Mouse (Mus musculus) frontal cortex, postnatal 14 days (tissue): Measurements from ENCODE around the gene Atp5g3.
"Not testable (repeated sequence)": the region's sequence is repeated elsewhere in the genome, so short reads cannot be mapped to it uniquely, and the experiment has no call there.

Experiments used
- DNase-seq, 2 experiments: peaks; one replicate each; pipeline ENCODE4 v3.0.0; 2022; ENCODE audit warnings: low spot score in 2 of 2

Atp5g3 gene

DNA sequence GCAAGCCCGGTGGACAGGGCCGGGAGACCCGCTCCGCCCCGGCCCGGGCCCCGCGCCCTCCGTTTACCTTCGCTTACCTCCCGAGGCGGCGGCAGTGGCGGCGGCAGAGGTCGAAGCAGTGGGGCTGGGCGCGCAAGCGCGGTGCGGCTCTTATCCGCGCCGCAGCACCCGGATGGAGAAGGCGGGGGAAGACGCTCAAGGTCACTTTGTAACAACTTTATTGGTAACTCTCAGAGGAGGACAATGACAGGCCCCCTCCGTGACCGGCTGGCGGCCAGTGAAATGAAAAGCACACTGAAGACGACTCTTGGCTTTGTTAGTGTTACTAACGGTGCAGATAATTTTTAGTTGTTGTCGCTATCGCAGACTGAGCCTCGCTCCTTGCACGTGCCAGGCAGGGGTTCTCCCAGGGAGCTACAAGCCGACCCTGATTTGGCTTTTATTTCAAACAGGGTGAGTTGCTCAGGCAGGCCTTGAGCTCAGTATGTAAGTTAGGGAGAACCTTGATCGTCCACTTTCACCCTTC, at the start of gene Atp5g3:
Gene Atp5g3 (minus strand): TSS at position 152 of the 526 bp plus-strand sequence.
- peak; percentile 82 to 85 for DNase-seq

DNA sequence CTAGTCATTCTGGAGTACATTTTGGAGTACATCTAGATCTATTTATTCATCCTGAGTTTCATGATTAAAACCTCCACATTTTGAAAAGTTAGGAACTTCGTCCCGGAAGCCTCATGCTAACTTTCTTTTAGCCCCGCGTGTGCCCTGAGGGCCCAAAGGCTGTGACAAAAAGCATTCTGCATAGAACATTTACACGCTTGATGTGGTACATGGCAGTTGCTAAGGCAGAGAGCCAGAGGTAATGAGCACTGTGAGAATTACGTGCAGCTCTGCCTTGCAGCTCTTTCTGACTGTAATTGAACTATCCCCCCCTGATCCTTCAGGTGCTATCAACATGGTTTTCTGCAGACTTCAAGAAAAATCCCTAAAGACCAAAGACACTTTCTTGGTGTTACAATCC, 47.2 kb upstream of the Atp5g3 start:
- DNase-seq = no peak

DNA sequence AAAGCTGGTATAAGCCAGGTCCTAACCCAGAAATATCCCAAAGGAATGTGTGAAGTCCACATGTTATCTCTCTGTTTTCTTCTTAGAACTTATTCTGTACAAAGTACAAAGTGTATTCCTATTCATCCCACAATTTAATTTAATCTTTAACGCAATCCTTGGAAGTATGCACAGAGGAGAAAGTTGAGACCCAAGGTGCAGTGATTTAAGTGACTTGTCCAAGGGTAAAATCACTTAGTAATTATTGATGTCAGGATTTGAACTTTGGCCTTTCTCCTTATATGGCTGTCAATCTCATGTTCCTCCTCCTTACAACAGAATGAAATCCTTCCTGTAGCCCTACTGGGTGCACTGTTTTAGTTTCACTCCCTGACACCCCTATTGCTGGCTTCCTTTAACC, 42.5 kb upstream of the Atp5g3 start:
- no peak for DNase-seq

DNA sequence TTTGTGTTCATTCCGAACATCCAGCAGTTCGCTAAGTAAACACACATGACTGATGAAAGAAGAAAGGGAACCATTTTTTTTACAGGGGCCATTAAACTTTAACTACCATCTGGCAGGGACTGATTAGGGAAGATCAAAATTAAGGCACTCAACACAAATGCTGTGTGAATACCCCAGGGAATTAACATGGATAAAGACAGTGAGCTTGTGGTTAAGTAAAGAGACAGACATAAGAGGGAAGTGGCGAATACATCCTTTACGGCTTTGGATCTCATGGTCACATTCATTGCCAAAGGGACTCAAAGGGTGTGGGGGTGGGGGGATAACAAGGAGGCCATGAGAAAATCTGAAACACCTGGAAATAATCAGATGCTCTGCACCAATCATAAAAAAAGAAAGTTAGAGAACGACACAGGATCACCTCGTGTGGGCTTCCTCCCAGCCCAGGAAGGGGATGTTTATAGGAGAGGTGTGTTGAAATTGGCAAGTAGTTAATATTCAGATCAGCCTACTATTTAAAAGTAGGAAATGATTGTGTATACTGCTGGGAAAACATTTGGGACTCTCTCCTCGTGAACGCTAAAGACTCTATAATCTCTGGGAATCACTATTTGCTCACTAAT, 41.6 kb upstream of the Atp5g3 start:
- no peak for DNase-seq

DNA sequence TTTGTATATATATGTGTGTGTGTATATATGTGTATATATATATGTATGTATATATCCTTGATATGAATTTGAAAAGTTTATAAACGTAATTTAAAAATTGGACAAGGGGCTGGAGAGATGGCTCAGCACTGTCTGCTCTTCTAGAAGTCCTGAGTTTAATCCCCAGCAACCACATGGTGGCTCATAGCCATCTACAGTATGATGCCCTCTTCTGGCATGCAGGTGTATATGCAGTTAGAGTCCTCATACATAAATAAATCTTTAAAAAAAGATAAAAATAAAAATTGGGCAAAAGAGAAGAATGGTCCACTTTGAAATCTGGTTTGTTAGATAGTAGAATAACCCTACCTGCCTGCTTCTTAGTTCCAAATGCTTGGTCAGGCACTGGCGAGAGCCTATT, 36.2 kb upstream of the Atp5g3 start:
- DNase-seq = no peak

DNA sequence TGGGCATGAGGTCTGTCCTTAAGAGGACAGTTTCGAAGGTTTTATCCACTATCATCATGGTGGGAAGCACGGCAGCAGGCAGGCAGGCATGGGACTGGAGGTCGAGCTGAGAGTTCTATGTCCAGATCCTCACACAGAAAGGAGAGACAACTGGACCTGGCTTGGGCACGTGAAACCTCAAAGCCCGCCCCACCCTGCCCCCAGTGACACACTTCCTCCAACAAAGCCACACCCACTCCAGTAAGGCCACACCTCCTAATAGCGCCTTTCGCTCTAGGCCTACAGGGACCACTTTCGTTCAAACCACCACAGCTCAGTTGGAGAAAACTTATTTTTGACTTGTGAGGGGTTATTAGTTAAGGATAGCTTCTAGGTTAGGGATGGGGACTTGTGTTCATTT, 32.6 kb upstream of the Atp5g3 start:
- no peak for DNase-seq

DNA sequence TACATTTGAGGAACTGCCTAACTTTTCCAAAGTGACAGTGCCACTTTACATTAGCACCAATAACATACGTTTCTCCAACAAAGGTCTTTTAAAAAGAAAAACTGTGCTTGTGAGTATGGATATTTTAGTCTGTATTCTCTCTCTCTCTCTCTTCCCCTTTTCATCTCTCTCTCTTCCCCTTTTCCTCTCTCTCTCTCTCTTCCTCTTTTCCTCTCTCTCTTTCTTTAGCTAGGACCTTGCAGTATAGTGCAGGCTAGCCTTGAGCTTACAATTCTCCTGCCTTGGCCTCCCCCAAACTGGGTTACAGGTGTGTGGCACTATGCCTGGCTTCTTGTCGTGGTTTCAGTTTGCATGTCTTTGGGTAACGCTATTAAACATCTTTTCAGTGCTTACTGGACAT, 31.7 kb upstream of the Atp5g3 start:
- DNase-seq = no peak

DNA sequence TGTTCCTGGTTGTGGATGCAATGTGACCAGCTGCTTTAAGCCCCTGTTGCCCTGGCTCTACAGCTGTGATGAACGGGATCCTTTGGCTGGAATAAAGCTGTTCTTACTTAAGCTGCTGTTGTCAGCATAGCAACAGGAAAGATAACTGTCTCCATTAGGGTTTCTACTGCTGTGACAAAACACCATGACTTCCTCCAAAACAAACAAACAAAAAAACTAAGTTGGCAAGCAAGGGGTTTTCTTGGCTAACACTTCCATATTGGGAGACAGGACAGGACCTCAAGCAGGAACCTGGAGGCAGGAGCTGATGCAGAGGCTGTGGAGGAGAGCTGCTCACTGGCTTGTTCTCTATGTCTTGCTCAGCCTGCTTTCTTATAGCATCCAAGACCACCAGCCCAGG, 30.2 kb upstream of the Atp5g3 start:
- DNase-seq = no peak

DNA sequence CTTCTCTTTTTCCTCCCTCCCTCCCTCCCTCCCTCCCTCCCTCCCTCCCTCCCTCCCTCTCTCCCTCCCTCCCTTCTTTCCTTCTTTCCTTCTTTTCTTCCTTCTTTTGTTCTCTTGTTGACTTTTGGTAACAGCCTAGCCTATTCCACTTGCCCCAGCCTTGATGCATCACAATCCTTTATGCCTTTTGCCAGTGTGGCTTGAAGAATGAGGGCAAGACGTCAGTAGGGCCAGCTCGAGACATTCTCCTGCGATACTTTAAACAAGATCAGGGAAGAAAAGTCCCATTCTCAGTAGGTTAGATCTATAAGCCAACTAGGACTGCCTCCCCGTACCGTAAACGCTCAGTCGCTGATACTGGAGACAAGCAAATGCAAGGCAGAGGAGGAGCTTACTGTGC, 29.3 kb upstream of the Atp5g3 start:
- no peak for DNase-seq

DNA sequence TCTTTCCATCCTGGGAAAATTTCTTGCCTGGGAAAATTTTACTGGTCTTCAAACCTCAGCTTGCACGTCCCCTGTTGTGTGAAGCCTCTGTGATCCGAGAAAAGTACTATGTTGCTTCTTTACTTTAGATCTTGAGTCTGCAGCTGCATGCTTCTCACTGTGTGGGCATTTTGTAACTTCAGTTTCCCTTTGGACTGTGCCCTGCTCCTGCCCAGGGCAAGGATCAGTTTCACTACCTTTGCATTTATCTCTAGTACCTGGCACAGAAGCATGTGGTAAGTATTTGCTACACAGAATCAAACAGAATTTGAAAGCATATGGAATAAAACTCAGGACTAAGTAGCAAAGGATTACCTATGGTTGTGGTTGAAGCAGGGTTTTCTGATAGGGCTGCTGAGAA, 27.8 kb upstream of the Atp5g3 start:
- DNase-seq = no peak

DNA sequence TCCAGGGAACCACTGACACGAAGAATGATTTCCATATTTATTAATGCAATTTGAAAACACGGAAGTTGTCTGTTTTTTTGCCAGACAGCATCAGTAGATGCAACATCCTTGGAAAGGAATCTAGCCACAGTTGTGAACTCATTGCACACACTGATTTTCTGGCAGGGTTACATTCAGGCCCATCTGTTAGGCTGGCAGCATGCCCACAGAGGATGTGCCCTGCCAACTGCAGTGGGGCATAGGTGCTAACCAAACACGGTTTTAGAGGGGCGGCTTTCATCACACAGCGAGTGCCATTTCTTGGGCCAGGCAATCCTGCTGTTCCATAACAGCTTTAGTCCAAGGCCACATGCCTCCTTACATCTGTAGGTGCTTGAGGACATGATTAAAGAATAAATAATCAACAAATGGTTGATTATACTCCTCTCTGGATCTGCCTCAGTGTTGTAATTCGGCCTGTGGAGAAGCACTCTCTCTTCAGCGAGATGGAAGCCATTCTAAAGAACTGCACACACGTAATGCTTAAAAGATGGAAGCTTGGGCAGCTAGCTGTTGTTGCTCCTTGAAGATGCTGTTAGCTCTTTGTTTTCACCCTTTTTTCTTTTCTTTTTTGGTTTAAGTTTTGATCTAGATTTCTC, 21.7 kb upstream of the Atp5g3 start:
- peak in 1 of 2 experiments; percentile 11 for DNase-seq

DNA sequence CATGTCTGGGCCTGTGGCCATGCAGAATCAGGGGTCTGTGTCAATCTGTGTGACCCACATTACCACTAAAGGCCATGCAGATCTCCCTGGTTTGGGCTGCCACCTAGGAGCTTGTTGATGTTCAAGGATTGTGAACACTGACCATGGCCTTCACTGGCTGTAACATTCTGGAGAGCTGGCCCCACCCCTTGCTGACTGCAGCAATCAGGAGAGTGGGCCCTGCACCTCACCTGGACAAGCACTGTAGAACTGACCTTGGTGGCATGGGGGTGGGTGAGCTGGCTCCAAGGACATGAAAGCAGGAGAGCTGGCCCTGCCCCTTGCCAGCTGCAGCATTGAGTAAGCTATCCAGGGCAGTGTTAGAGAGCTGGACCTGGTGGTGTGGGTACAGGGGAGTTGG, 16.6 kb upstream of the Atp5g3 start:
- no peak for DNase-seq

DNA sequence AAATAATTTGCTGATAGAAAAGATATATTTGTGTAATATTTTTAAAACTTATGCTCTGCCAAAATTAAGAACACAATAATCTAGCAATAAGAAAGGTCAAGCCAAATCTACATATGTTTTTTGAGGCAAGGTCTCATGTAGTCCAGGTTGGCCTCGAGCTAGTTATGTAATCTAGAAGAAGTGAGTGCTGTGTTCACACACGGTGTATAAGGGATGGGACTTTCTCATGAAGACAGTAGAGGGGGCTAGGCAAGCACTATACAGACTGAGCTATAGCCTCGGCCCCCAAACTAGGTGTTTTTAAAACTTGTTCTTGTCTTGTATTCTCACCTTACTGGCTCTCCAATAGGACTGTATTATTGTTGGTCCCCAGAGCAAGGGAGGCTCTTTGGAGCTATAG, 14.4 kb upstream of the Atp5g3 start:
- DNase-seq = no peak

DNA sequence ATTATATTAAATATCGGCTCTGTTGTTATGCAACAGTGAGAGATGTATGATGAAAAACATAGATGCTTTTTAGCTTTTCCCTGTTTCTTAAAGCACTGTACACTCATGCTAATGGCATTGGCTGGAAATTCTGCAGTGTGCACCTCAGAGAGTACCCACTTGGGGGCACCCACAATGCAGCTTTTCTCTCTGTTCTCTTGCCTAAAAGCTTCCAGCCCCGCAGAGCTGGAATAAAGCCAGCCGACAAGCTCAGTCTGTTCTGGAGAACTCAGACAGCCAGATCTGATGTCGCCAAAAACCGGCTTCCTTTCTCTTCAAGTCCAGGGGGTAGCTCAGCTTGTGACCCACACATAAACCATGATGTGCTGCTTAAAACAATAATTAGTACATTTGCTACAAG, 14.0 kb upstream of the Atp5g3 start:
- peak; percentile 68 to 83 for DNase-seq

DNA sequence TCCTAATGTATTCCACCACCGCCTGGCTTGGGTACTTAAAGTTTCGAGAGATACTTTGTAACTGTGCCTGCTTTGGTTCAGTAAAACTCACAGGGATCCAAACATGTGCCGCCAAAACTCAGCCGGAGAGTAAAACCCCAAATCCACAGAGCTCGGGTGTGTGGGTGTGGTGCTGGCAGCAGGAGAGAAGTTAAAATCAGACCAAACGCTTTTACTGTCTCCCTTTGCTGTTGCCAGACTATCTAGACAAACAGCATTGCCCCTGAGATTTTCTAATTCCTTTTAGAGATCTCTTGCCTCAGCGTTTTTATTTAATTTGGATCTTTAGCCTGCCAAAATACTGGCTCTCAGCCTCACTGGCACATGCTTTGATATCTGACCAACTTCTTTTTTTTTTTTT, 8.5 kb upstream of the Atp5g3 start:
- peak; percentile 28 to 29 for DNase-seq

DNA sequence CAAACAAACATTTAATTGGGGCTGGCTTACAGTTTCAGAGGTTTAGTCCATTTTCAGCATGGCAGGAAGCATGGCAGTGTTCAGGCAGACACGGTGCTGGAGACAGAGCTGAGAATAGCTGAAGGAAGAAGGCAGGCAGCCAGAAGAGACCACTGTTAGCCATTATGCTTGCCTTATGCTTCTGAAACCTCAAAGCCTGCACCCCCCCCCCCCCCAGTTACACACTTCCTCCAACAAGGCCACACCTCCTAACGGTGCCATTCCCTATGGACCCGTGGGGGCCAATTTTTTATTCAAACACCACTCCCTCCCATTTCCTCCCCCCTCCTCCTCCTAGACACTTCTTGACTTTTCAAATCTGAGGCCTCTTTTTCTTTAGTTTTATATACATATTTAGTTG, 1.1 kb upstream of the Atp5g3 start:
- no peak for DNase-seq

DNA sequence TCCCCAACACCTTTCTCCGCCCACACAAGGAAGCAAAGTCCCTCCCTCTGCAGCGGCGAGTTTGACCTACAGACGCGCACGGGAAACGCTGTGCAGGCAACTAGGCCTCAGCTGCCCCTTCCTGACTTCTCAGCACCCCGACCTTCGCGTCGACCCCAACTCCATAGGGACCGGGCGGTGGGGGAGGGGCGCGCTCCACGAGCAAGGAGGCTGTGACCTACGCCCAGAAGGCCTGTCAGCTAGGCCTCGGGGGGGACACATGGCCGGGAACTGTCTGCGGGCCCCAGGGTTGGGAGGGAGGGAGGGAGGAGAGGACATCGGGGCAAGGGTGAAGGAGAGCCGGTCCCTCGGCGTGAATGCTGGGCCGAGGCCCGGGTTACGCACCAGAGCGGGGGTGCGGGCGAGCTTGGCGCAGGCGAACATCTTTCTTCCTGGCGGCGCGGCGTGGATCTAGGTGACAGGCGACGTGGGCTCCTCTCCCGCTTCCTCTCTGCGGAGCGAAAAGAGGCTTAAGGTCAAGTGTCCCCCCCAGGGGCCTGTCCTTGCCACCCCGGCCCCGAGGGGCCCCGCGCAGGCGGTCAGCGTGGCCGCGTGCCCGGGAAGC, 453 bp downstream of the Atp5g3 start:
- peak; percentile 29 to 35 for DNase-seq

DNA sequence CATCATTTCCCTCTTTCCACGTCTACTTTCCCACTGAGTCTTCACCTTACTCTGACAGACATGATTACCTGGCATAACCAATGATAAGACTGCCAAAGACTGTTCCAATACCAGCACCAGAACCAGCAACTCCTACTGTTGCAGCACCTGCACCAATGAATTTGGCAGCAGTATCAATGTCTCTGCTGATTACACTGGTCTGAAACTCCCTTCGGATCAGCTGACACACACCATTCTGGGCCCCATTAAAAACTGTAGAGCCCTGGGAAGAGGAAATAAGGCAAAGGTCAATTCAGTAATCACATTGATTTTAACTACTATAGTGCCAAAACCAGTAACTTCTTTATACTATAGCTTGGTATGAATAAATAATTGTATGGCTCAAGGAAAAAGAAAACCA, 2.0 kb downstream of the Atp5g3 start:
- DNase-seq = no peak

DNA sequence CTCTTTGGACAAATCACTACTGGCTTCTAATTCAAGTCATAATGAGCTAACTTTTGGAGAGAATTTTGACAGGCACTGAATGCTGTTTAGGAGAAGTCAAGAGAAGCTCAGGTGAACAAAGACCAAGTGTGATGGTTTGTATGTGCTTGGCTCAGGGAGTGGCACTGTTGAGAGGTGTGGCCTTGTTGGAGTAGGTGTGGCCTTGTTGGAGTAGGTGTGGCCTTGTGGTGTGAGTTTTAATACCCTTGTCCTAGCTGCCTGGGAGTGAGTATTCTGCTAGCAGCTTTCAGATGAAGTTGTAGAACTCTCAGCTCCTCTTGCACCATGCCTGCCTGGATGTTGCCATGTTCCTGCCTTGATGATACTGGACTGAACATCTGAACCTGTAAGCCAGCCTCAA, 6.4 kb downstream of the Atp5g3 start:
- DNase-seq = not testable (repeated sequence)

DNA sequence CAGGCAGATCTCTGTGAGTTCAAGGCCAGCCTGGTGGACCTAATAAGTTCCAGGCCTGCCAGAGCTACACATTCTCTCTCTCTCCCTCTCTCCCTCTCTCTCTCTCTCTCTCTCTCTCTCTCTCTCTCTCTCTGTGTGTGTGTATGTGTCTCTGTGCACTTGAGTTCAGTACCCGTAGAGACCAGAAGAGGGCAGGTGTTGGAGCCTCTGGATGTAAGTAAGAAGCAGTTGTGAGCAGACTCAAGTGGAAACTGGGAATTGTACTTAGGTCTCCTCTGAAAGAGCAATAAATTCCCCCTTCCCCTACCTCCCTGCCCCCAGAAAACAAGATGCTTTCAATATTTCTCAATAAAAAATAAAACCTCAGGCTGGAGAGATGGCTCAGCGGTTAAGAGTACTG, 7.6 kb downstream of the Atp5g3 start:
- DNase-seq = no peak

DNA sequence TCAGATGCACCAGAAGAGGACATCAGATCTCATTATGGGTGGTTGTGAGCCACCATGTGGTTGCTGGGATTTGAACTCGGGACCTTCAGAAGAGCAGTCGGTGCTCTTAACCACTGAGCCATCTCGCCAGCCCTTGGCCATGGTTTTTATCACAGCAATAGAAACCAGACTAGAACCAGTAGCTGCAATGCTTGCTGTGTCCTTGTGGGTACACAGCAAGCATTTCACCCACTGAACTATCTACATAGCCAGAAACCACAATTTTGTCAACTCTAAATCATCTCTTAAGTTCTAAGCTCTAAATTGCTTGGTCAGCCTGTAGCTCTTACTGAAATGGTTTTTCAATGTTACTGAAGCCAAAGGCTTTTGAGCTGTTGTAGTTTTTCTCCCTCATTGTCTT, 8.8 kb downstream of the Atp5g3 start:
- DNase-seq = not testable (repeated sequence)

DNA sequence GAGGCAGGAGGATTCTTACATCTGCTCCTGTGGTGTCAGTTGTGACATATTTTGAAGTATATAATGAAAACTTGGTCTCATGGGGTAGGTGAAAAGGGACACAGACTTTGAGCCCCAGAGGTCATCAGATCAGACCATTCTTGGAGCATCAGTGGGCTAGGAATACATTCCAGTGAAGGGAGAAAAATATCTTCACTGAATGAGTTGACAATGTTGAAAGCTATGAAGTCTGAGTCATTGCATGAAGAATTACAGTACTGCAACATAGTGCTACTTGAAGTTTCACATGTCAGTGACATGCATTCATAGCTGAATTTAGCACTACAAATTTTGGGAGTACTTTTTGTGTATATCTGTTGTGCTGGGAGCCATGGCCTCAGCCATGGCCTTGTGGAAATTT, 10.0 kb downstream of the Atp5g3 start:
- no peak for DNase-seq

DNA sequence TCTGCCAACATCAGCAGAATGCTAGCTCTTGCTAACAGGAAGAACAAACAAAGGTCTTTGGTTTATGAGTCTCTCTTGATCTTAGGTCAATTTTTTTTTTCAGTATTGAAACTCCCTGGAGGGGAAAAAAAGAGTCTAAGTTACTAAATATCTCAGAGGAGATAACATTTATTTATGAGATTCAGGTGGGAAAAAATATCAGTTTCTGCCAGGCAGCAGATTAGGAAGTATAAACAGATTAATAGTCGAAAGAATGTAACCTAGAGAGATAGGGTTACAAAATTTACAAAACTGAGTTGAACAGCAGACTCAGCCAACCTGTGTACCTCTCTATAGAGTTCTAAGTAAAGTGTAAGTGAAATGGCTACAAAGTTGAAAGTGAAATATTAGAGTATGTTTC, 10.8 kb downstream of the Atp5g3 start:
- DNase-seq = no peak
